Mouse (Mus musculus) spleen, adult 2 months (tissue): Measurements from ENCODE around the gene Nfix. TPM values are rescaled to one million over a fixed set of nuclear protein-coding genes. Genes with fewer than 3 reads are reported as not detected.

Experiments used
- DNase-seq, 2 experiments: peaks; one replicate each; pipeline versions ENCODE4 v3.0.0 to v3.0.0-alpha.2; 2012 to 2021; ENCODE audit warnings: low spot score in 2 of 2, low read depth in 1 of 2
- H3K27ac ChIP-seq: fragments of 200-500 bp; 2 replicates; pipeline ENCODE4 v1.5.1; 2012; ENCODE audit warnings: low read length, inconsistent platforms; ENCODE audit not compliant: insufficient read depth
- H3K27me3 ChIP-seq: fragments of 200-500 bp; 2 replicates; pipeline ENCODE4 v1.6.1; 2012; ENCODE audit warnings: mild to moderate bottlenecking, moderate library complexity, low read length, inconsistent platforms; ENCODE audit not compliant: control insufficient read depth, insufficient read depth
- H3K36me3 ChIP-seq: fragments of 200-500 bp; 2 replicates; pipeline ENCODE4 v1.6.1; 2012; ENCODE audit warnings: mild to moderate bottlenecking, low read length, inconsistent platforms; ENCODE audit not compliant: control insufficient read depth, insufficient read depth
- H3K4me1 ChIP-seq: fragments of 200-500 bp; 2 replicates; pipeline ENCODE4 v1.6.1; 2011; ENCODE audit warnings: inconsistent platforms; ENCODE audit not compliant: control insufficient read depth, insufficient read depth, insufficient read length
- H3K4me3 ChIP-seq: fragments of 200-500 bp; 2 replicates; pipeline ENCODE4 v1.5.1; 2011; ENCODE audit warnings: mild to moderate bottlenecking, inconsistent platforms; ENCODE audit not compliant: insufficient read depth, insufficient read length; ENCODE audit errors: extremely low read depth
- CTCF ChIP-seq: fragments of 200-500 bp; IDR thresholded peaks from 2 replicates; pipeline ENCODE4 v1.5.1; 2011; ENCODE audit warnings: mild to moderate bottlenecking, inconsistent platforms; ENCODE audit not compliant: insufficient read depth, insufficient read length, insufficient replicate concordance; ENCODE audit errors: extremely low read depth
- POLR2A ChIP-seq: fragments of 200-500 bp; IDR thresholded peaks from 2 replicates; pipeline ENCODE4 v1.6.1; 2011; ENCODE audit warnings: low read depth, low read length, inconsistent platforms
- WGBS: fragments of 180-500 bp; shearing (Covaris S2); methylation state at CpG from one replicate; pipeline ENCODE4 v1.1.7; 2018; 5-methylcytosine and 5-hydroxymethylcytosine counted together
- polyA plus RNA-seq: library from polyadenylated mRNA; depleted of rRNA; stranded (reverse); fragments of >200 nt; gene quantifications from 2 replicates; pipeline ENCODE4 v1.2.3, GENCODE M21; 2012

Gene Nfix
- polyA plus RNA-seq, 1 experiment: 13.7 TPM

GRCm38 (mm10) chr8:84729921-84730362, 70.2 kb downstream of the Nfix start:
- Histone ChIP-seq H3K4me1 (no peaks in the 10 kb centered on the region; the same call in 1 of the 2 replicates), H3K27me3 (no peaks in the 10 kb centered on the region), H3K4me3 (no peak overlapping the region), H3K36me3 (no peaks in the 10 kb centered on the region), H3K27ac (peak overlapping the region; percentile 30; the same call in 1 of the 2 replicates)
- DNase-seq: no peak
- no peak for TF ChIP-seq CTCF
- 80% methylated on average over 16 of the region's 16 CpGs for WGBS

GRCm38 (mm10) chr8:84728474-84728873, 71.7 kb downstream of the Nfix start:
- no peak for TF ChIP-seq POLR2A
- no peak for TF ChIP-seq CTCF
- no peaks in the 10 kb centered on the region; the same call in 1 of the 2 replicates for H3K4me1 ChIP-seq
- no peaks in the 10 kb centered on the region for H3K27me3 ChIP-seq
- no peak overlapping the region for H3K4me3 ChIP-seq
- no peaks in the 10 kb centered on the region for H3K36me3 ChIP-seq
- H3K27ac ChIP-seq: peak overlapping the region; percentile 6; the same call in 1 of the 2 replicates
- 71% methylated on average over 3 of the region's 3 CpGs for WGBS
- no peak for DNase-seq

- Histone ChIP-seq H3K27me3 (no peaks in the 10 kb centered on the region), H3K27ac (peak overlapping the region; percentile 26), H3K36me3 (no peaks in the 10 kb centered on the region), H3K4me3 (no peak overlapping the region), H3K4me1 (peaks cover 7% of the 10 kb centered on the region; the same call in 1 of the 2 replicates)
- WGBS: 35% methylated on average over 3 of the region's 3 CpGs
- DNase-seq: no peak
- TF ChIP-seq CTCF (no peak), POLR2A (no peak)
These were observed 74.2 kb downstream of the Nfix start for GRCm38 (mm10) chr8:84725941-84726259.

GRCm38 (mm10) chr8:84725246-84725940, 74.8 kb downstream of the Nfix start:
- Histone ChIP-seq H3K36me3 (no peaks in the 10 kb centered on the region), H3K27ac (peak overlapping the region; percentile 26), H3K4me3 (no peak overlapping the region), H3K27me3 (no peaks in the 10 kb centered on the region), H3K4me1 (peaks cover 7% of the 10 kb centered on the region; the same call in 1 of the 2 replicates)
- WGBS: 60% methylated on average over 10 of the region's 10 CpGs
- TF ChIP-seq CTCF (no peak), POLR2A (no peak)
- DNase-seq: no peak

GRCm38 (mm10) chr8:84724683-84725082, 75.5 kb downstream of the Nfix start:
- H3K36me3 ChIP-seq: no peaks in the 10 kb centered on the region
- 49% methylated on average over 9 of the region's 9 CpGs for WGBS
- TF ChIP-seq POLR2A (no peak), CTCF (no peak)
- DNase-seq: no peak
- H3K4me1 ChIP-seq: peaks cover 7% of the 10 kb centered on the region; the same call in 1 of the 2 replicates
- H3K27ac ChIP-seq: no peak overlapping the region
- no peaks in the 10 kb centered on the region for H3K27me3 ChIP-seq
- H3K4me3 ChIP-seq: no peak overlapping the region

DNA sequence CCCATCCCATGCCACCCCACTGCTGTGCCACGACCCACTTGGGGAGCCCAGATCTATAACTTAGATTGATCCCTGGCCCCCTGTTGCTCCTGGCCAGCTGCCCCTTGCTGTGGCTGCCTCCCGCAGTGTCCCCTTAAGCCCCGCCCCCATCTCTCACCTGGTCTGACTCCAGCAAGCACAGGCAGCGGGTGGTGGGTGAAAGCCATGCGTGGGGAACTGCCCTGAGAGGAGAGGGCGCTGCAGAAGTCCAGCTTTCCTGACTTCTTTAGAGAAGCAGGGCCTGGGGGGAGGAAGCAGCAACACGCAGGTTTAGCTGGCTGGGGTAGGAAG, 76.6 kb downstream of the Nfix start:
- TF ChIP-seq CTCF: no peak
- no peak for TF ChIP-seq POLR2A
- DNase-seq: peak in 1 of 2 experiments; percentile 14
- Histone ChIP-seq H3K27me3 (no peaks in the 10 kb centered on the region), H3K4me1 (peaks cover 7% of the 10 kb centered on the region; the same call in 1 of the 2 replicates), H3K27ac (peak overlapping the region; percentile 53), H3K36me3 (no peaks in the 10 kb centered on the region), H3K4me3 (peak overlapping the region; percentile 33)
- 22% methylated on average over 7 of the region's 7 CpGs for WGBS
